Mouse (Mus musculus) thymus, adult 2 months (tissue): ENCODE measurements around the gene Car5b.

Experiments
- CTCF ChIP-seq: fragments of 200-500 bp; IDR thresholded peaks from 2 replicates; pipeline ENCODE4 v1.5.1; 2012; ENCODE audit warnings: mild to moderate bottlenecking, control low read depth, low read length, moderate library complexity, borderline replicate concordance; ENCODE audit not compliant: control insufficient read depth, poor library complexity, insufficient read depth; ENCODE audit errors: extremely low read depth
- POLR2A ChIP-seq: fragments of 200-500 bp; IDR thresholded peaks from 2 replicates; pipeline ENCODE4 v1.6.1; 2012; ENCODE audit warnings: mild to moderate bottlenecking, low read length, control low read depth, moderate library complexity; ENCODE audit not compliant: control insufficient read depth, poor library complexity, insufficient read depth; ENCODE audit errors: extremely low read depth

- TF ChIP-seq CTCF, result no peak
- TF ChIP-seq POLR2A, result no peak
These were observed 27.9 kb upstream of the Car5b start for GRCm38 (mm10) chrX:164055726-164056125.
